Mouse (Mus musculus): ENCODE measurements around the gene Pawr.
A peak's percentile ranks its signal among the peaks of the same experiment; 100 is the strongest.
"Not testable (repeated sequence)": the region's sequence is repeated elsewhere in the genome, so short reads cannot be mapped to it uniquely, and the experiment has no call there.

Pawr gene

GRCm38 (mm10) chr10:108435616-108436015, 103.7 kb downstream of the Pawr start:
- DNase-seq (ENCODE audit: low spot score in 2 of 2): no peak

GRCm38 (mm10) chr10:108436365-108436764, 104.4 kb downstream of the Pawr start:
- no peak for DNase-seq (ENCODE audit: low spot score in 2 of 2)

DNA sequence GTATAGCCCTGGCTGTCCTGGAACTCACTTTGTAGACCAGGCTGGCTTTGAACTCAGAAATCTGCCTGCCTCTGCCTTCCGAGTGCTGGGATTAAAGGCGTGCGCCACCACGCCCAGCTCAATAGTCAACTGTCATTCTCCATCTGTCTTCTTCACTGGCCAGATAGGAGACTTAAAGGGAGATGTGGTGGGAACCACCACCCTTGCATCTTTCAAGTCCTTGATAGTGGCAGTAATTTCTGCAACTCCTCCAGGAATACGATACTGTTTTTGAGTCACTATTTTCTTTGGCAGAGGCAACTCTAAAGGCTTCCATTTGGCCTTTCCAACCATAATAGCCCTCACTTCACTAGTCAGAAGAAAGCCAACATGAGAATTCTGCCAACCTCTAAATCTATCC, 108.3 kb downstream of the Pawr start:
- not testable (repeated sequence) for DNase-seq (ENCODE audit: low spot score in 2 of 2)

GRCm38 (mm10) chr10:108443931-108444876, 112.3 kb downstream of the Pawr start:
- DNase-seq (ENCODE audit: low spot score in 2 of 2): no peak

DNA sequence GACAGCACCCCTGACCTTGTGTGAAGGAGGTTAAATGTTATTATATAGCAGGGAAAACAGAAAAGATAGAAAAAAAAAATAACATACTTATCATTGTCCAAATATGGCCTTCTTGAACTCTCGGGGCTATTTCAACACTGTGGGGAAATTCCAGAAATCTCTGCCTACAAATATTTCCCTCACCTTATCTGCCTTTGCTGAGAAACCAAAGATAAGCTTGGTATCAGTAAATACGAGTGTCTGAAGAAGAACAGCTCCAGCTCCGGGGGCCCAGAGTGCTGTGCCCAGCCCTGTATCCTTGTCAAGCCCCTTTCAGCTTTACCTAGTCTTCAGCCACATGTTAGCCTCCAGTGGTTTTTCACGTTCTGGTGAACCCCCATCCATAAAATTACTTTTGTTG, 113.2 kb downstream of the Pawr start:
- DNase-seq (ENCODE audit: low spot score in 2 of 2): no peak

GRCm38 (mm10) chr10:108445606-108446005, 113.7 kb downstream of the Pawr start:
- DNase-seq (ENCODE audit: low spot score in 2 of 2): peak in 1 of 2 experiments; percentile 47

GRCm38 (mm10) chr10:108446041-108446931, 114.4 kb downstream of the Pawr start:
- DNase-seq (ENCODE audit: low spot score in 2 of 2): peak; percentile 29 to 34

- no peak for DNase-seq (ENCODE audit: low spot score in 2 of 2)
These were observed 115.3 kb downstream of the Pawr start for GRCm38 (mm10) chr10:108447211-108447610.

DNA sequence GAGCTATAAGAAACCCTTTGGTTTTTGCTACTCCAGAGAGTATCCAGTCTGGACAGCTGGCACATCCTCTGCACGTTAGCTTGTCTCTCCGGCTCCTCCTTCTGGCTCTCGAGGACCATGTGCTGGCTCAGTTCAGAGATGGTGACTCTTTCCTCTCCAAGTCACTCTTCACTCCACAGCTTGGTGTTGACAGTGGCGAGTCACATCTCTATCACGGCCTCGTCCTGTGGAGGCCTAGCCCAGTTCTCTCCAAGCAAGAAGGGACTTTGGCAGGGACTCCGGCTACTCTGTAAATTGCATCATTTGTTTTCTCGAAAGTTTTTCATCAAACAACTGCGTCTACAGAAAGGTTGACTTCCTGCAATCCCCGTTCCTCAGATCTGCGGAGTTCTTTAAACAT, 116.5 kb downstream of the Pawr start:
- DNase-seq (ENCODE audit: low spot score in 2 of 2): no peak

- DNase-seq (ENCODE audit: low spot score in 2 of 2): no peak
These were observed 118.5 kb downstream of the Pawr start for GRCm38 (mm10) chr10:108450401-108450800.

DNA sequence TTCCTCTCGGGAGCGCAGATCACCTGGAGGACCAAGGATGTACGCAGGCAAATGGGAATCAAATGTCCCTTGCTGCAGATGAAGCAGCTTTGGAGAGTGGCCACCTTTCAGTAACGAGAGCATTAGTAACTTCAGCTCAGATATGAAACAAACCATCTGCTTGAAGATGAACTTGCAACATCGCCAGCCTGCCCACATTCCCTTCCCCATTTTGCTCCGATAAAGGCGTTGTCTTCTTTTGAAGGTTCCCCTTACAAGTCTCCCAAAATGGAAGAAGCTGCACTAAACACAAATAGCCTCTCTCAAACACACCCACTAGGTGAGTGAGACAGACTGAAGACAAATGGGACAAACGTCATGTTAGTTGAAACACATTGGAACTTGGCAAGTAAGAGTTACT, 119.6 kb downstream of the Pawr start:
- DNase-seq (ENCODE audit: low spot score in 2 of 2): no peak

DNA sequence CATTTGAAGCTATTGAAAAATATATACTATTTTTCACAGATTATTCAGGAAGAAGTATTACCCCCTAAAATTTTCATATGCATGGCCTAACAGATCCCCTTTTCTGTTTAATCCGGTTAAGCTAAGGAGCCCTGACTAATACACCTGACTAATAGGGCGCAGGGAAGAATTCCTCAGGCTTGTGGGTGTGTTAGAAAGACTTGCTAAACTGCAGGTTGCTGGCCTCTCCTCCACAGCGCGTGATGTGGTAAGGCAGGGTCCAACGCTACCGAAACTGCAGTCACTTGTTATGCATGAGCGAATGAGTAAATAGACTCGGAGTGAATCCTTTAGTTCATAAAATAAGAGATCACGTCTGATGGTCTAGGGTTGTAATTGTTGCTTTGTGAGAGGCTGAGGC, 120.5 kb downstream of the Pawr start:
- DNase-seq (ENCODE audit: low spot score in 2 of 2): no peak

- peak in 1 of 2 experiments; percentile 46 for DNase-seq (ENCODE audit: low spot score in 2 of 2)
These were observed 121.6 kb downstream of the Pawr start for GRCm38 (mm10) chr10:108453561-108453960.

DNA sequence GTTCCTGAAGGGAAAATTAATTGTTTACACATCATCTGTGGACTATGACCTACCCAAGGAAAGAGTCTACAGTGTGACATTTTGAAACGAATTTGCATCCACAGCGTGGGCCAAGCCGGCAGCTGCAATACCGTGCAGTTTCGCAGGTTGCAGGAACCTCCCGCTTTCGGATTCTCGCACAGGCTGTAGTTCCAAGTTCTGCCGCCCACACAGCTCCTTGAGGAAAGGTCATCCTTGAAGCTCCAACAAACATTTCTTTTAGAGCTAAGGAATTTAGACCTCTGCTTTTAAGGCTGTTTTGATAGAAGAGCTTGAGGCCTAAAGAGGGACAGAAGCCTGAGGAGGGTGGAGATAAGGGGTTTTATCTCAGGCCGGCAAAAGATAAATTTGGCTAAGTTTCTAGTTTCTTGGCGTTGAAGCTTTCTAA, 122.8 kb downstream of the Pawr start:
- DNase-seq (ENCODE audit: low spot score in 2 of 2): no peak

DNA sequence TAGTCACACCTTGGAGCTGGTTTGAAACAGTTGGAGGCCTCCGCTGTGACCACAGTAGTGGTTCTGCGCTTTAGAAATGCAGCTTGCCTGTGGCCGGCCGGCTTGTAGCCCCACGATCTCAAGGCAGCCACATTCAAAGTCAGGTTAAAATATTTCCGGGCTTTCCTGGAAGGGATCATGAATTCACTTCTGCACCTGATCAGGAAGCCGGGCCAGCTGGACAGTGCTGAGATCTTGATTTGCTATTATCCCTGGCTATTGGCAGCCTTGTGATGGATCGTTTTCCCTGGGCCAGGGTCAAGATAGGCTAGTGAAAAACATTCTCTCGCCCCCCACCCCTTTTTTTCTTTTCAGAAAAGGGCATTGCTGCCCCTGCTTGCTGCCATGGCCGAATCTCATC, 123.3 kb downstream of the Pawr start:
- no peak for DNase-seq (ENCODE audit: low spot score in 2 of 2)

GRCm38 (mm10) chr10:108455883-108456282, 124.0 kb downstream of the Pawr start:
- DNase-seq (ENCODE audit: low spot score in 2 of 2): no peak

DNA sequence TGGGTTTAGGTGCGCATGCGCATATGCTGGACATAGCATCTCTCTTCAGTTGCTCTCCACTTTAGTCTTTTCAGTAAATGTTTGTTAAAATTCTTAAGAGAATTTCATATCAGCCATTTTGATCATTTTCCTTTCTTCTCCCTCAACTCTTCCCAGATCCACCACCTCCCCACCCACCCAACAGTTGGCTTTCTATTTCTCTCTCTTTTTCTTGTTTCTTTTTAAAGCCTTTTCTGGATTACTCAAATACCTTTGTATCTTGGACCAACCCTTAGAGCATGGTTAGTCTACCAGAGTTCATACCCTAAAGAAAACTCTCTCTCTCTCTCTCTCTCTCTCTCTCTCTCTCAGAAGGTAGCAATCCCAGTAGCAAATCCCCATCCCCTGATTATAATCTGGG, 125.1 kb downstream of the Pawr start:
- no peak for DNase-seq (ENCODE audit: low spot score in 2 of 2)

- no peak for DNase-seq (ENCODE audit: low spot score in 2 of 2)
These were observed 129.9 kb downstream of the Pawr start for GRCm38 (mm10) chr10:108461862-108462261.

All from urinary bladder, adult 18-20 months (tissue).